Mouse (Mus musculus) stomach, embryonic 14.5 days (tissue): ENCODE measurements around the gene Rela. TPM values are rescaled to one million over a fixed set of nuclear protein-coding genes. Genes with fewer than 3 reads are reported as not detected.

Experiments
- ATAC-seq: fragments of 200-750 bp; cut with Nextera tagmentation; 2 replicates; pipeline ENCODE4 v1.8.0; 2017; ENCODE audit warnings: low read depth, moderate TSS enrichment; ENCODE audit not compliant: insufficient number of reproducible peaks, insufficient read depth, low FRiP score
- H3K27ac ChIP-seq: fragments of 300-500 bp; sonication (generic); 2 replicates; pipeline ENCODE4 v1.5.1; 2014; ENCODE audit warnings: mild to moderate bottlenecking, low read length, moderate library complexity, mixed read lengths
- H3K27me3 ChIP-seq: fragments of 300-500 bp; sonication (generic); 2 replicates; pipeline ENCODE4 v1.6.1; 2014; ENCODE audit warnings: low read length, control low read depth, mixed read lengths; ENCODE audit not compliant: control insufficient read depth, insufficient read depth
- H3K36me3 ChIP-seq: fragments of 300-500 bp; sonication (generic); 2 replicates; pipeline ENCODE4 v1.6.1; 2014; ENCODE audit warnings: mild to moderate bottlenecking, control low read depth, low read length, moderate library complexity, mixed read lengths; ENCODE audit not compliant: control insufficient read depth, insufficient read depth
- H3K4me1 ChIP-seq: fragments of 300-500 bp; sonication (generic); 2 replicates; pipeline ENCODE4 v1.6.1; 2014; ENCODE audit warnings: low read length, control low read depth, mixed read lengths; ENCODE audit not compliant: control insufficient read depth, insufficient read depth
- H3K4me2 ChIP-seq: fragments of 300-500 bp; sonication (generic); replicated peaks from 2 replicates; pipeline ENCODE4 v1.6.1; 2014; ENCODE audit warnings: low read depth, low read length, control low read depth
- H3K4me3 ChIP-seq: fragments of 300-500 bp; sonication (generic); 2 replicates; pipeline ENCODE4 v1.5.1; 2014; ENCODE audit warnings: low read depth, low read length, control low read depth
- H3K9ac ChIP-seq: fragments of 300-500 bp; sonication (generic); replicated peaks from 2 replicates; pipeline ENCODE4 v1.6.1; 2014; ENCODE audit warnings: low read depth, mild to moderate bottlenecking, control low read depth, low read length, moderate library complexity, mixed read lengths
- H3K9me3 ChIP-seq: fragments of 300-500 bp; sonication (generic); 2 replicates; pipeline ENCODE4 v1.6.1; 2016; ENCODE audit warnings: low read depth, low read length, control low read depth; ENCODE audit not compliant: control insufficient read depth
- WGBS: fragments of 180-500 bp; shearing (Covaris S2); extraction: QIAGEN DNeasy Blood & Tissue Kit; methylation state at CpG from one replicate; pipeline ENCODE4 v1.1.7; 2014; 5-methylcytosine and 5-hydroxymethylcytosine counted together
- polyA plus RNA-seq: library from polyadenylated mRNA; unstranded; fragments of >200 nt; fragmentation: Nextera tagmentation; extraction: Ambion mirVana; gene quantifications from 2 replicates; pipeline ENCODE4 v1.2.1, GENCODE M21; 2014

The Rela gene
- polyA plus RNA-seq, result 49.0 and 52.2 TPM in 2 replicates

GRCm38 (mm10) chr19:5637069-5638047 is at the start of gene Rela:
Rela (plus strand) TSS chr19:5637483.
- peaks cover 7% of the 10 kb centered on the region; the same call in 1 of the 2 replicates for H3K4me1 ChIP-seq
- H3K36me3 ChIP-seq, result peaks cover 35% of the 10 kb centered on the region
- peak within 1 kb of the TSS; percentile 83 for H3K4me3 ChIP-seq
- peak within 1 kb of the TSS; percentile 92 for H3K27ac ChIP-seq
- H3K9ac ChIP-seq, result peak within 1 kb of the TSS; percentile 84
- under 1% methylated on average over 102 of the region's 109 CpGs for WGBS
- no peaks in the 10 kb centered on the region for H3K27me3 ChIP-seq
- peak within 1 kb of the TSS; percentile 79 for H3K4me2 ChIP-seq
- H3K9me3 ChIP-seq, result no peaks in the 10 kb centered on the region
- peak; percentile 85 for ATAC-seq

GRCm38 (mm10) chr19:5589159-5589558 is 48.1 kb upstream of the Rela start:
- Histone ChIP-seq H3K36me3 (no peaks in the 10 kb centered on the region), H3K4me2 (no peak overlapping the region), H3K27me3 (no peaks in the 10 kb centered on the region), H3K9ac (no peak overlapping the region), H3K4me1 (no peaks in the 10 kb centered on the region), H3K27ac (no peak overlapping the region), H3K9me3 (no peaks in the 10 kb centered on the region), H3K4me3 (no peak overlapping the region)
- WGBS, result 75% methylated on average over 9 of the region's 9 CpGs
- no peak for ATAC-seq

DNA sequence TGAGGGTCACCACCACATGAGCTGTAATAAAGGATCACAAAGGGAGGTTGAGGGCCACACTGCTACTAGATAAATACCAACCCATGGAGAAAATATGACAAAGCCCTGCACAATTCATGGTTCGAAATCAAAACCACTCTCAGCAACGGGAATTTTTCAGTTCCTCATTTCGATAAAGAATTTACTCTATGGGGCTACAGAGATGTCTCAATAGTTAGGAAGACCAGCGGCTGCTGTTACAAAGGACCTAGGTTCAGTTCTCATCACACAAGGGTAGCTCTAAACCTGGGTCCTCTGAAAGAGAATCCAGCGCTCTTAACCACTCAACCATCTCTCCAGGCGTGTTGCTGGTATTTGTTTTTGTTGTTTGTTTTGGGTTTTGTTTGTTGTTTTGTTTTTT is 45.4 kb upstream of the Rela start:
- Histone ChIP-seq H3K27me3 (no peaks in the 10 kb centered on the region), H3K9ac (no peak overlapping the region), H3K9me3 (no peaks in the 10 kb centered on the region), H3K27ac (no peak overlapping the region), H3K4me3 (no peak overlapping the region), H3K36me3 (no peaks in the 10 kb centered on the region), H3K4me2 (no peak overlapping the region), H3K4me1 (no peaks in the 10 kb centered on the region)
- no peak for ATAC-seq
- WGBS, result 87% methylated on average over 6 of the region's 6 CpGs

GRCm38 (mm10) chr19:5599224-5599623 is 38.1 kb upstream of the Rela start:
- no peak overlapping the region for H3K27ac ChIP-seq
- no peaks in the 10 kb centered on the region for H3K9me3 ChIP-seq
- H3K9ac ChIP-seq, result no peak overlapping the region
- H3K4me3 ChIP-seq, result no peak overlapping the region
- H3K36me3 ChIP-seq, result peaks cover 13% of the 10 kb centered on the region
- H3K4me1 ChIP-seq, result peaks cover 11% of the 10 kb centered on the region; the same call in 1 of the 2 replicates
- 73% methylated on average over 4 of the region's 4 CpGs for WGBS
- no peaks in the 10 kb centered on the region for H3K27me3 ChIP-seq
- no peak overlapping the region for H3K4me2 ChIP-seq
- no peak for ATAC-seq

GRCm38 (mm10) chr19:5601752-5602541 is 35.3 kb upstream of the Rela start, which contains the start of gene Rnaseh2c:
Rnaseh2c (plus strand) TSS chr19:5601873.
- Histone ChIP-seq H3K36me3 (peaks cover 40% of the 10 kb centered on the region), H3K4me1 (peaks cover 11% of the 10 kb centered on the region; the same call in 1 of the 2 replicates), H3K27ac (peak within 1 kb of the TSS; percentile 80), H3K4me3 (peak within 1 kb of the TSS; percentile 91), H3K27me3 (no peaks in the 10 kb centered on the region), H3K4me2 (peak within 1 kb of the TSS; percentile 83), H3K9me3 (no peaks in the 10 kb centered on the region), H3K9ac (peak within 1 kb of the TSS; percentile 82)
- WGBS, result under 1% methylated on average over 63 of the region's 64 CpGs
- ATAC-seq, result peak; percentile 84; the same call in 1 of the 2 replicates

GRCm38 (mm10) chr19:5603664-5604063 is 33.6 kb upstream of the Rela start:
- Histone ChIP-seq H3K27ac (no peak overlapping the region), H3K4me1 (peaks cover 14% of the 10 kb centered on the region), H3K9ac (no peak overlapping the region), H3K4me3 (no peak overlapping the region), H3K27me3 (no peaks in the 10 kb centered on the region), H3K36me3 (peaks cover 57% of the 10 kb centered on the region), H3K4me2 (no peak overlapping the region), H3K9me3 (no peaks in the 10 kb centered on the region)
- no peak for ATAC-seq
- WGBS, result 88% methylated on average over 7 of the region's 7 CpGs

GRCm38 (mm10) chr19:5605126-5605525 is 32.2 kb upstream of the Rela start:
- Histone ChIP-seq H3K27ac (no peak overlapping the region), H3K4me2 (no peak overlapping the region), H3K36me3 (peaks cover 60% of the 10 kb centered on the region), H3K4me3 (no peak overlapping the region), H3K27me3 (no peaks in the 10 kb centered on the region), H3K9ac (no peak overlapping the region), H3K9me3 (no peaks in the 10 kb centered on the region), H3K4me1 (peaks cover 20% of the 10 kb centered on the region)
- ATAC-seq, result no peak
- 91% methylated on average over 7 of the region's 7 CpGs for WGBS

DNA sequence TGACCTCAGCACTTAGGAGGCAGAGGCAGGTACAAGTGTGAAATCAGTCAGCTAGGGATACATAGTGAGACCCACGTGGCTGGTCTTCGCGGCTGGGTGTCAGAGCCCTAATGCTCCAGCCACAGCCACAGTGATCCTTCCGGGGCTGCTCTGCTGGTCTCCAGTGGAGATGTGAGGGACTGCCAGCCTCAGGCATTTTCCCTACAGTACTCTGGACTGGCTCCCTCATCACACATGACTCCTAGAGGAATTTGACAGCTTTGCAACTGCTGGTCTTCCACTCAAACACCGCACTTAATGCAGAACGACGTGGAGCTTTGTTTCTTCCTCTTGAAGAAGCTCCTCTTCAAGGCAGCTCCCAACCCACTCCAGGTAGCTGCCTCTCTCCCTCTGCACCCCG is 31.1 kb upstream of the Rela start:
- peaks cover 60% of the 10 kb centered on the region for H3K36me3 ChIP-seq
- H3K4me2 ChIP-seq, result no peak overlapping the region
- H3K4me1 ChIP-seq, result peaks cover 20% of the 10 kb centered on the region
- H3K27me3 ChIP-seq, result no peaks in the 10 kb centered on the region
- ATAC-seq, result no peak
- no peak overlapping the region for H3K27ac ChIP-seq
- H3K9me3 ChIP-seq, result no peaks in the 10 kb centered on the region
- no peak overlapping the region for H3K4me3 ChIP-seq
- 84% methylated on average over 8 of the region's 8 CpGs for WGBS
- no peak overlapping the region for H3K9ac ChIP-seq
